ENCODE assay signal across 8 mouse cellular contexts in the genomic region with DNA sequence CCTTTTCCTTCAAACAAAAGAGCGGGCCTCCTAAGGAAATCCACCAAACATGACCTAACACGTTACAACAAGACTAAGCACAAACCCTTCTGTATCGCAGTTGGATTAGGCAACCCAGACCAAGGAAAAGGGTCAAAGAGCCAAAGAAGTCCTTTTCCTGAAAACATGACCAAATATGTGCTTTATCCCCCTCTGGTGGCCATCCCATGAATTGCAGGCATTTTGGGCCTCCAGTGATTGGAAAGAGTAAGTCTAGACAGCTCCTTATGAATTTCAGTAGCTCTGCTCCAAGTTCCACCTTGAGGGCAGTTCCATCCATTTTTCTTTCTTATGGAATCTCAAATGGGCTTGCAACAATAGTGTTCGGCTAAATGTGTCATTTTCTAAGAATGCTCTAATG.
DNase-seq lines count a peak whose midpoint lies in the region; TF ChIP-seq lines count a peak whose summit lies in the region.

No protein-coding gene starts in this region.

- no peaks in the 10 kb centered on the region for H3K36me3 ChIP-seq in CH12.LX (replicated peaks in 1 of 2; ENCODE audit: control insufficient read depth in 1 of 2, insufficient read depth in 1 of 2, low read length in 1 of 2)

- H3K4me1 ChIP-seq in CH12.LX (ENCODE audit: control insufficient read depth in 1 of 2, insufficient read depth in 2 of 2) = no peaks in the 10 kb centered on the region
- no peaks in the 10 kb centered on the region for H3K4me1 ChIP-seq in lung, adult 2 months (ENCODE audit: control insufficient read depth, insufficient read depth, low read length)

- no peaks in the 10 kb centered on the region for H3K27me3 ChIP-seq in CH12.LX (replicated peaks)

- TF ChIP-seq EP300 in CH12.LX (IDR thresholded peaks at IDR 0.05; ENCODE audit: low read length) = no peak

- no peaks in the 10 kb centered on the region for H3K9me3 ChIP-seq in CH12.LX (replicated peaks; ENCODE audit: low read length)

- no peak overlapping the region for H3K4me3 ChIP-seq in CH12.LX (replicated peaks in 1 of 3; ENCODE audit: low read depth in 2 of 3, low read length in 2 of 3, poor library complexity in 1 of 3)
- no peak overlapping the region for H3K4me3 ChIP-seq in lung, adult 2 months (replicated peaks; ENCODE audit: extremely low read depth, low read depth, low read length)

- H3K9ac ChIP-seq in CH12.LX (ENCODE audit: insufficient read depth, low read depth) = no peak overlapping the region

- dilution Hi-C loops in CH12.LX (cut with MboI; ENCODE audit: extremely low pct_ligation_motif_present, extremely low pct_unique_long_range_greater_than_20kb, low sequenced_read_pairs) = no loop called here

- peak; percentile 65 to 90 for TF ChIP-seq CTCF in CH12.LX (conservative IDR thresholded peaks at IDR 0.05 in 1 of 2, IDR thresholded peaks at IDR 0.05 in 1 of 2; ENCODE audit: low read depth in 2 of 2, low read length in 2 of 2)
- TF ChIP-seq CTCF in lung, adult 2 months (IDR thresholded peaks at IDR 0.05; ENCODE audit: insufficient read depth, low read length) = 0 out of 2 replicates have a peak, but pooled peaks have one; percentile 10

- TF ChIP-seq POLR2A in CH12.LX (IDR thresholded peaks at IDR 0.05; ENCODE audit: low read depth, low read length) = no peak
- TF ChIP-seq POLR2A in lung, adult 2 months (IDR thresholded peaks at IDR 0.05; ENCODE audit: borderline replicate concordance, extremely low read depth, low read depth, low read length) = no peak

- H3K4me2 ChIP-seq in CH12.LX (ENCODE audit: insufficient read depth, low read depth, poor library complexity, severe bottlenecking) = no peak overlapping the region

- DNase-seq in CH12.LX (ENCODE audit: extremely low read depth) (peak; percentile 64), ZHBTc4 (ENCODE audit: low read depth, low spot score) (peak; percentile 77)
- DNase-seq in cerebellum, postnatal 4 days (ENCODE audit: low spot score in 2 of 2) = peak; percentile 66 to 81
- DNase-seq in gastrocnemius, adult 8-10 months (ENCODE audit: low spot score in 2 of 2) = peak; percentile 36 to 57
- DNase-seq in layer of hippocampus, adult 11-12 months (ENCODE audit: low spot score) = peak; percentile 78
- peak; percentile 36 for DNase-seq in lung, adult 2 months
- peak; percentile 68 for DNase-seq in retina, postnatal 7 days (ENCODE audit: low read depth, low spot score)
- no peak for DNase-seq in natural killer cell, adult 2 months (ENCODE audit: low spot score in 2 of 2)

- 36% methylated on average over 4 of the region's 4 CpGs for WGBS in lung, adult 2 months

- H3K79me2 ChIP-seq in CH12.LX (replicated peaks; ENCODE audit: control insufficient read depth, extremely low read depth, insufficient read depth, poor library complexity, severe bottlenecking) = no peaks in the 10 kb centered on the region

- peak; percentile 44 for TF ChIP-seq RAD21 in CH12.LX (IDR thresholded peaks at IDR 0.05; ENCODE audit: low read depth, low read length)

- H3K27ac ChIP-seq in CH12.LX (ENCODE audit: insufficient read depth, low read depth) = no peak overlapping the region

- in situ Hi-C loops in CH12.LX (cut with MboI; ENCODE audit: low pct_ligation_motif_present, low pct_unique_long_range_greater_than_20kb, low sequenced_read_pairs) = no loop called here

TF ChIP-seq in CH12.LX, 34 proteins besides CTCF, POLR2A, EP300 and RAD21:
- peak; percentile 42 for TF ChIP-seq SMC3 (IDR thresholded peaks at IDR 0.05; ENCODE audit: low read depth, low read length)
- TF ChIP-seq TBP (conservative IDR thresholded peaks at IDR 0.05; ENCODE audit: low read depth, low read length) = no peak

Comparison
In these comparisons a context has a peak if more than half of its experiments do, and no peak if none do; other contexts are left out.
1. DNase-seq: peak in CH12.LX (single experiment), ZHBTc4 (single experiment), cerebellum, postnatal 4 days (2 of 2), gastrocnemius, adult 8-10 months (2 of 2), layer of hippocampus, adult 11-12 months (single experiment), lung, adult 2 months (single experiment) and retina, postnatal 7 days (single experiment); none in natural killer cell, adult 2 months (0 of 2).